Mouse (Mus musculus) lung, postnatal 36 days (tissue): ENCODE measurements around the gene Tdrd9.
"Not testable (repeated sequence)": the region's sequence is repeated elsewhere in the genome, so short reads cannot be mapped to it uniquely, and the experiment has no call there.

Experiments
- DNase-seq: peaks from one replicate; pipeline ENCODE4 v3.0.0; 2022; ENCODE audit warnings: mixed read lengths

The Tdrd9 gene

DNA sequence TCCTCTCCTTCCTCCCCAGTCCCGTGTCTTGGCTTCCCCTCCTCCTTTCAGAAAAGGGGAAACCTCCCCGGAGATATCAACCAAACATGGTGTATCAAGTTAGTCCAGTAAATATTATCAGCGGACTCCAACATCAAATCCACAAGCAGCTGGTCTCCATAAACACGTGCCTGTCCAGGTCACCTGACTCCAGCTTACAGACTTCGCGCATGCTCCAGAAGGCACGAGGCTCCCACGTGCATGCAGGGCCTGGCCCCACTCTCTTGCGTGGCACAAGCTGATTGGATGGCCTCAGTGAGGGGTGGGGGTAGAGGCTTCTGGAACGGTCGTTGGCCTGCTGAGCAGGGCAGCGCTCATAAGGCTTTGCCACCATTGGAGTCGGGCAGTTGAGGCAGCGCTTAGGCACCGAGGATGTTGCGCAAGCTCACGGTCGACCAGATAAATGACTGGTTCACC, at the start of gene Tdrd9:
TSS of gene Tdrd9 (plus strand) at position 329 of the 456 bp plus-strand sequence.
- no peak for DNase-seq

DNA sequence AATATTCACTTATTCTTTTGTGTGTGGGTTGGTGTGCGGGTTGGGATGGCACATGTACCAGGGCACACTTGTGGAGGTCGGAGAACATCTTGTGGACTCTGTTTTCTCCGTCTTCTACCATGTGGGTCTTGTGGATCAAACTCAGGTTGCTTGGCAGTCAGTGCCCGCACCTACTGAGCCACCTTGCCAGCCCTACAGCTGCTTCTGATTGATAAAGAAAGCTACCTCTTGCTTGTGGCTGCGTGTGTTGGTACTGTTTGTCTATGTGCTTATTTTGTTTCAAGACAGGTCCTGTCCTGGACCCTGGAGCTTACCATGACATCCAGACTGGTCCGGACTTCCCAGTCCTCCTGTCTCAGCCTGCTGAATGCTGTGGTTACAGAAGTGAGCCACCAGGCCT, 48.2 kb upstream of the Tdrd9 start:
- DNase-seq, result no peak

DNA sequence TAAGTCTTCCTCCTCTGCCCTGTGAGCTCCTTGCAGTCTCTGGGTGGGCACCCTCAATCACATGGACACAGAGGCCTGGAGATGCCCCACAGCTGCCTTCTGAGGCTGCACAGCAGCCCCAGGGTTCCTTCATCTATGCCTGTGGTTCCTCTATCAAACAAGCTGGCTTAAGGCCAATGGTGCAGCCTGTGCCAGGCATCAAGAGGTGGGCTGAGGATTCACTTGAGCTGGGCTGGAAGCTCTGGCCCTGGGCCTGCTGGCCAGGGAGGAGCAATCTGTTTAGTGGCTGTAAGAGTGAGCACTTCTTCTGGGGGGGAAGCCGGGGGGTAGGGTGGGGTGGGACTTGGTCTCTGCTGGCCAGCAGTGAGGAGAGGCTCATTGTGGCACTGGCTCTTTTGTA, 44.0 kb upstream of the Tdrd9 start:
- peak; percentile 77 for DNase-seq

DNA sequence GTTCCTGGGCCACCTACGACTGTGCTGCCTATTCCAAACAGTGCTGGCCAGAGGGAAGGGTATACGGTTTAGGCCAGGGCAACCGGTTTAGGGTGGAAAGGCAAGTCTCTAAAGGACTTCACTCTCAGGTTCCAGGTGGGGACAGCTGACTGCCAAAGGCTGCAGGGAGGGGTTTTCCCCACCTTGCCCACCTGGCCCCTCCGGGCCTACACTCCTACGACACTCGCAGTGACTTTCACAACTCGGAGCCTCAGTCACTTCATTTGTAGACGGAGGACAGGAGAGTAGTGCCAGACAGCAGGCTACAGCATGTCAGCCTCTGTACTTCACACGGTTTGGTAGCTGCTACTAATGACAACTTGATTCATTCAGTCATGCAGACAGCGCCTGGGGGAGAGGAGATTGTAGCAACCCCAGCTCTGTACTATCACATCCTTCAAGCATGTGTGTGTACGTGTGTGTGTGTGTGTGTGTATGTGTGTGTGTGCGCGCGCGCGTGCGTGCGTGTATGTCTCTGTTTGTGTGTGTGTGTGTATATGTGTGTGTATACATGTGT, 42.9 kb upstream of the Tdrd9 start:
- no peak for DNase-seq

DNA sequence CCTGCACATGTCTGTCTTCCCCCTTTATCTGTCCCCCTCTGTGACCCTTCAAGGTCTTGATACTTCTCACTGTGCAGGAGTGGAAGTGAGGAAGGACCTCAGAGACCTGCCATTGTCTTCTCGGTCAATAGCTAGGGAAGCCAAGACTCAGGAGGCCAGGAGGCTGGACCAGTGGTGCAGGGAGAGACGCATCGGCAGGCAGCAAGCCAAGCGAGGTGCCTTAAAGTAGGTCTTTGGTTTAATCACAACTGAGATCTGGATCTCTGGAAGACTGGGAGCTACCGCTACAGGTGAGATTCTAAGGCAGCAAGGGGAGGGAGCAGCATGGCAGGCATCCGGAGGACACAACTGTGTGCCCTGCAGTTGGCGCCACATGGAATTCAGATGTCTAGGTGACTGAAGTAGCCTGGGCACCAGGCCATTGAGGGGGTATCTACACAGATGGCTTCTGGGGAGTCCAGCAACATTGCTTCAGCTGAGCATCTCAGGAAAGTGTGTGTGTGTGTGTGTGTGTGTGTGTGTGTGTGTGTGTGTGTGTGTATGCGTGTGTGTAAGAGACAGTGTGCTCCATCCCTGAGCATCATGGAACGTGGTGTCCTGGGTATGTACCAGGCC, 39.8 kb upstream of the Tdrd9 start:
- DNase-seq, result no peak

GRCm38 (mm10) chr12:111932513-111932912, 38.8 kb upstream of the Tdrd9 start:
- DNase-seq, result no peak

DNA sequence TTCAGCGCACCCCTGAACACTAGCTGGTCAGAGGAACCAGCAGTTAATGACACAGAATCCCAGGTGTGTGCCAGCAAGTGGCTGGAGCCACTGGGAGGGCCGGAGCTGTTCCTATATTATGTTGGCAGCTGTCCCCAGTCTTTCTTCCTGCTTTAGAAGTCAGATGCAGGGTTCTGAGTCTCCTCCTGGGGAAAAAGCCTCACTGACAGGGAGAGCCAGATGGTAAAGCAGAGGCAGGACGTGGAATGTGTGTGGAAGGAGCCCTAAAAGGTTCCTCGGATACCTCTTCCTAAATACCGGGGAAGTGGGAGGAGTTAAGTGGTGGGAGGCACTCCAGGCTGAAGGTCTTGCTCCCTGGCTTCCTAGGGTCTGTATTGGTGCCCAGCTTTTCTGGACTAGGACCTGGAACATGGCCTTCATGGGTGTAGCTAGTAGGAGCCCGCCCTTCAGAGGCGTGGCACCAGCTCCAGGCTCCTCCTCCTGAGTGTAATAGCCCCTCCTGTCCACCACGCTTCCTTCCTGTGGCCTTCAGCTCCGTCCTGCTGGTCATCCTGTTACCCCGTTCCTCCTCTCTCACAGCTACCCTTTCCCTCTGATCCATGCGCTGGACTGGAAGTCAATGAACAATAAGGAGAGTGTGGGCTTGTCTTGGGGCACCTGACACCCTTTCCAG, 38.2 kb upstream of the Tdrd9 start:
- peak; percentile 86 for DNase-seq

- DNase-seq, result no peak
Measured at GRCm38 (mm10) chr12:111933971-111934370, 37.4 kb upstream of the Tdrd9 start.

GRCm38 (mm10) chr12:111936706-111937550, 34.4 kb upstream of the Tdrd9 start:
- DNase-seq, result peak; percentile 94

GRCm38 (mm10) chr12:111938623-111939177, 32.7 kb upstream of the Tdrd9 start:
- no peak for DNase-seq

GRCm38 (mm10) chr12:111943421-111944064, 27.8 kb upstream of the Tdrd9 start:
- peak; percentile 73 for DNase-seq

DNA sequence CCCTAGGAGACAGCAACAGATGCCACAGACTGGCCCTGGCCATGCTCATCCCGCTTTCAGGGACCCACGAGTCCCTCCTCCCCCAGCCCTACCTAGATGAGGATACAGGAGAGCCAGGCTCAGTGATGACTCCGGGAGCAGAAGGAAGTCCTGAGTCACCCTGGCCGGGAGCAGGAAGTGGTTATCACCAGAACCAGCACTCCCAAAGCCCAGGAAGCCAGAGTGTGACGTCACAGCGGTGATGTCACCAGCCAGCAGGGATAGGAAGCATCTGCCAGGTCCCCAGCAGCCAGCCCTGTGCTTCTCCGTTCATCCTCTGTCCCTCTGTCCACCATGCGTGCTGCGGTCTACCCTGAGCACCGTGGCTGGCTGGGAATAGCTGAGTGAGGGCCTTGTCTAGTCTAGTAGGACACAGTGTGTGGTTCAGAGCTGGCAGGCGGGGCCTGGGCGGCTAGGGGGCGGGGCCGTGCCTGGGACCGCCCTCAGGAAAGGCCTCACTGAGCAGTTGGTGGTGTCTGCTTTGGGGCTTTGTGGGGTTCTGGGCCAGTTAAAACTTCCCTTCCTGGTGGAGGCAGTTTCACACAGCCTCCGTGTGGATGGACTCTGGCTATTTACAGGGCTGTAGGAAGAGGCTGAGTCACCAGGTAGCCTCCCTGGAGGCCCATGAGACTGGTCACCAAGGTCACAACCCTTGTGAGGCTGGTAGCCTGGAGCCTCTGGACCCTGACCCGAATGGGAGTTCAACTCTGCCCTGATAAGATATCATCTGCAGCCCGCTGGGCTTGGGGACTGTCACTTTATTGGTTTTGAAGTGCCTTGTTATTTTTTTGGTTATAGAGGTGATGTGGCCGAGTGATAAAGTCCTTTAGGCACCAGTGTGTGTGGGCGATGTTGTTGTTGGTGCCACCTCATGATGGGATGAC, 27.0 kb upstream of the Tdrd9 start:
- not testable (repeated sequence) for DNase-seq

GRCm38 (mm10) chr12:111945115-111945514, 26.2 kb upstream of the Tdrd9 start:
- DNase-seq, result peak; percentile 80

- DNase-seq, result peak; percentile 30
Measured at GRCm38 (mm10) chr12:111945765-111946655, 25.3 kb upstream of the Tdrd9 start.

GRCm38 (mm10) chr12:111946716-111947115, 24.6 kb upstream of the Tdrd9 start:
- peak; percentile 92 for DNase-seq

GRCm38 (mm10) chr12:111950486-111950885, 20.9 kb upstream of the Tdrd9 start:
- peak; percentile 47 for DNase-seq

GRCm38 (mm10) chr12:111951701-111952100, 19.7 kb upstream of the Tdrd9 start:
- DNase-seq, result peak; percentile 63

DNA sequence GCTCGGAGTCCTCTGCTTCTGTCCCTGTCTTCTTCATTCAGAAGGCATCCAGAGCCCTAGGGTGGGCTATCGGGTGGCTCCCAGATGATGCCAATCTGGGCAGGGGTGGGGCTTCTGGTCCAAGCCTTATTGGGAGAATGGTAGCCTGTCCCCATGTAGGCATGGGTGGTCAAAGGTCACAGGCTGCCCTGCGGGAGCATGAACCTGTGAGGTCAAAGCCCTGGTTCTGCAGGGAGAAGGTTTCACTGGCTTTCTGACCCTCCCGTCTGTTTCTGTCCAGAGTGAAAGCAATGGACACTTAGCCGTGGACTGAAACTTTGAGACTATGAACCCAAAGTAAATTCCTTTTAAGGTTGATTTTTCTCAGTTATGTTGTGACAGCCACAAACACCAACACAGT, 15.2 kb upstream of the Tdrd9 start:
- DNase-seq, result no peak

GRCm38 (mm10) chr12:111958101-111958865, 13.1 kb upstream of the Tdrd9 start:
- DNase-seq, result peak; percentile 92
